Mouse (Mus musculus): ENCODE results near the gene Dnmt3a.

Gene Dnmt3a

GRCm38 (mm10) chr12:3824906-3825713 lies 19.3 kb downstream of the Dnmt3a start:
- peak in 1 of 2 experiments; percentile 25 for DNase-seq

DNA sequence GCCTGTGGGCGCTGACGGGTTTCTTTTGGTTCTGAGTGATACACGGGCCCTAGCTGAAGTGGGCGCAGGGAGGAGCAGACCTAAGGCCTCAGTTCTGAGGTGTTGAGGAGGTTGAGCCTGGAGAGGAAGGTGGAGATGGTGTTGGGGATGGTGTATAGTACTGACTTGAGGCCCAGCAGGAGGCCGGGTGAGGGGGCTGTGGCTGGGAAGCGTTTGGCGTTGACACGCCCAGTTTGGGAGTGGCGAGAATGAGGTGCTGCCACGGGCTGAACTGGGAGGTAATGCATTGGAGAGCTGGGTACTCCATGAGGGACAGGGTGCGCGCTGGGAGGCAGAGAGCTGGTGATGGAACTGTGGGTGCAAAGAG lies 19.9 kb downstream of the Dnmt3a start:
- no peak for DNase-seq

DNA sequence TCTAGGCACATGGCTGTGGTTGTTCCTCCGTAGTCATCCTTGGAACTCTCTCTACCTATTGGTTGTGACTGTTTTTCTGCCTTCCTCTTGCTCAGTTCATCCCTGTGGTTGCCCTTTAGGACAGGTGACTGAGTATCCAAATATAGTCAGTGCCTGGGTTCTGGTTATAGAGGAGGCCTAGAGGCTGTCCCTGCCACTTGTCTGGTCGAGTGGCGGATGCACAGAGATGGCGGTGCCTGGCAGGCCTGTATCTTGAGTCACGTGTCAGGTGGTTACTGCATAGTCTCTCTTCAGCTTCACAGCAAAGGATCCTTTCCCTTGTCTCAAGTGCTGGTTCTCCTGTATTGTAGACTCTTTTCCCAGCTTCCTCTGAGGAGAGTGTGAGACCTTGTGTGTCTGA lies 22.0 kb downstream of the Dnmt3a start:
- DNase-seq = no peak

DNA sequence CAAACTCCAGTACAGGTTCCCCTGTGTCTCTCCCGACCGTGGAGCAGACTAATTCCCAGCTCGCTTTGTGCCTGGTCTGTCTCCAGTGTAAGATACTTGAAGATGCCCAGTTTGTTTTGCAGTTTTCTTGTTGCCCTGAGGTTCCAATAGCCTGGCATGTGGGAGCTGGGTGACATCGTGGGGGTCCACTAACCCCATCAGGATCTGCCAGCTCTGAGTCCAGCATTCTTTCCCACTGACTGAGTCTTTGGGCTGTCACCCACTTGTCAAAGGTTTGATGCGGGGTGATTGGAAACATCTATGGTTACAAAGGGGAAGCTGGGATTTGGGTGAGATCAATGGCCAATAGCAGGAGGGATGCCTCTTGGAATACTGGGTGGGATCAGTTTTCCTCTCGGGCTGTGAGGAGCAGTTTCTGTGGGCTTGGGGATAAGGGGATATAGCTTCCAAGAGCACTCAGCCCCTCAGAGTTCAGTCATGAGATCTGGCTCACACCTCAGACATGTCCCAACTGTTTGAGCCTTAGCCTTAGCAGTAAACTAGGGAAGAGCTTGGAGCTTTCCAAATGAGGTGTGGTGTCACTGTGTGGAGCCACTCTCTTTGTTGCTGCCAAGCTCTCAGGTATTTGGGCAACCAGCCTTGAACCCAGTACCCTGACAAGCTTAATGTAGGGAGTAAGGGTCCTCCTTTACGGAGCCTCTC lies 27.4 kb downstream of the Dnmt3a start:
- DNase-seq = no peak

GRCm38 (mm10) chr12:3833851-3834273 lies 28.1 kb downstream of the Dnmt3a start:
- DNase-seq = no peak

DNA sequence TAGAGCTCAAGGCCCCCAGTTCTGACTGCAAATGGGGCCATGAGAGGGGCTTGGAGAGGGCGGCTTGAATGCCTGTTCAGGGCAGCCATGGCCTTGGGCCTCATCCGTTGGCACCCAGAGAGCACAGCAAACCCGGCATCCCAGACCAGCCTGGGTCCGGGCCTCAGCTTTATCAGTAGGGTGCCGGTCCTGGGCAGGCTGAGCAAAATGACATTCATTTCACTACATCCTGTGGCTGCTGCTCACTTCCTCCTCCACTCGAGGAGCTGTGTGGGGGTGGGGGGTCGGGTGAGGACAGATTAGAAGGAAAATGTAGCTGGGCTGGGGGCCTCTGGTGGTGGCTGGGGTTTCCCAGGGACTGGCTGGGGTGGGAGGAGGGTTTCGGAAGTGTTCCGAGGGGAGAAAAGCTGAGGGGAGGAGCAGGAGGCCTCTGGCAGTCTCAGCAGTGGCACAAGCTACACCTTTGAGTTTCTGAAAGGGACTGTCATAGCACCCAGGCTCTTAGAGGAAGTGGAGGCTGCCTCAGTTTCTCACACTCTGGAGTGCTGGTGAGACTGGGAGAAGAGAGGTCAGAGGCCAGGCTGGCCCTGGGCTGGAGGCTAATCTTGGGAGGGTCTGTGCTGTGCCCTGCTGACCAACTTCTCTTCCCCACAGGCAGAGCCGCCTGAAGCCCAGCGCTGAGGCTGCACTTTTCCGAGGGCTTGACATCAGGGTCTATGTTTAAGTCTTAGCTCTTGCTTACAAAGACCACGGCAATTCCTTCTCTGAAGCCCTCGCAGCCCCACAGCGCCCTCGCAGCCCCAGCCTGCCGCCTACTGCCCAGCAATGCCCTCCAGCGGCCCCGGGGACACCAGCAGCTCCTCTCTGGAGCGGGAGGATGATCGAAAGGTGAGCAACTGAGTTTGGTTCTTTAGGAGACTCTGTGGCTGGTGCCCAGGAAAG lies 28.8 kb downstream of the Dnmt3a start:
- DNase-seq = peak in 1 of 2 experiments; percentile 56

- no peak for DNase-seq
These were observed 29.8 kb downstream of the Dnmt3a start for GRCm38 (mm10) chr12:3835576-3835975.

GRCm38 (mm10) chr12:3837081-3837832 lies 31.4 kb downstream of the Dnmt3a start:
- DNase-seq = peak; percentile 67 to 68

GRCm38 (mm10) chr12:3838009-3838408 lies 32.2 kb downstream of the Dnmt3a start:
- no peak for DNase-seq

DNA sequence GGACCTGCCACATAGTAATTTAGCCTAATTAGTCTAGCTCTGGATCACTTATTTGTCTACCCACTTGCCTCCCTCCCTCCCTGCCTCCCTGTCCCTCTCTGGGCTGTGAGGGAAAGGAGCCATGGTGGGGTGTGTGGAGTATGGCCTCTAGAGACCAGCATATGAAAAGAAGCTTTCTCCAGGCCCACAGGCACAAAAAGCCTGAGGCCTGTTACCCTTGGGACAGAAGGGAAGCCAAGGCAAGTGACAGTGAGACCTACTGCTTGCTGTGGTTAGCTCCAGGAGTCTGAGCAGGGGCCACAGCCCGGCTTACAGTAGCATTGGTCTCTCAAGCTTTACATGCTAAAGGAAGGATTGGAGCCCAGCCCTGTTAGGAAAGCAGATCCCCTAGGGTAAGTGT lies 33.9 kb downstream of the Dnmt3a start:
- no peak for DNase-seq

- DNase-seq = peak; percentile 89 to 90
These were observed 35.3 kb downstream of the Dnmt3a start for GRCm38 (mm10) chr12:3841121-3841520.

- no peak for DNase-seq
These were observed 37.0 kb downstream of the Dnmt3a start for GRCm38 (mm10) chr12:3842843-3843242.

GRCm38 (mm10) chr12:3843371-3843861 lies 37.6 kb downstream of the Dnmt3a start:
- DNase-seq = no peak

- no peak for DNase-seq
These were observed 38.1 kb downstream of the Dnmt3a start for GRCm38 (mm10) chr12:3843918-3844317.

- no peak for DNase-seq
These were observed 38.5 kb downstream of the Dnmt3a start for GRCm38 (mm10) chr12:3844335-3844734.

DNA sequence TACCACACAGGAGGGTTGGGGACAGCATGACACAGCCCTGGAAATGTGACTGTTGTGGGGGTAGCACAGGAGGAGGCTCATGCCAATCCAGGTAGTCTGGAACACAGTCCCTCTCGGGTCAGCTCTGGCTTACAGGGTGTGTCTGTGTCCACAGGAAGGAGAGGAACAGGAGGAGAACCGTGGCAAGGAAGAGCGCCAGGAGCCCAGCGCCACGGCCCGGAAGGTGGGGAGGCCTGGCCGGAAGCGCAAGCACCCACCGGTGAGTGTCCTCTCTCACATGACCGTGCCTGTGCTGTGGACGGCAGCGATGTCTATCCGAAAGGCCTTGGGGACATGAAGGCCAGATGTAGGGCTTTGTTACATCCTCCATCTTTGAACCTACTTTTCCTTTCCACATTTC lies 43.7 kb downstream of the Dnmt3a start:
- DNase-seq = no peak

DNA sequence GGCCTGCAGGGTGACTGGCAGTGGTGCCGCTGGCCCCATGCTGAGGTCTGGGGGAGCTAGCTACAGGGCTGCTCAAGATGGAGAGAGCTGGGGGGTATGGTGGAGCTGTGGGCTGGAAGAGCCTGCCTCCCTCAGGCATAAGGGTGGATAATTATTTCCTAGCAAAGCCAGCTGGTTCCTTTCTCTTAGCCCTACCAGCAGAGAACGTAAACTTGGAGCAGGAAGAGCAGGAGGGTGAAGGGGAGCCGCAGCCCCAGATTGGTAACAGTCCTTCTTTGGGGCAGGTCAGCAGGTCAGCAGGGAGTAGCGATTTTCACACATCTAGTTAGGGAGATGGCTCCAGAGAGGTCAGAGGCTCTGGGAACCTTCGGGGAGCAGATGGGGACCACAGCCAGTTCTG lies 44.4 kb downstream of the Dnmt3a start:
- DNase-seq = no peak

DNA sequence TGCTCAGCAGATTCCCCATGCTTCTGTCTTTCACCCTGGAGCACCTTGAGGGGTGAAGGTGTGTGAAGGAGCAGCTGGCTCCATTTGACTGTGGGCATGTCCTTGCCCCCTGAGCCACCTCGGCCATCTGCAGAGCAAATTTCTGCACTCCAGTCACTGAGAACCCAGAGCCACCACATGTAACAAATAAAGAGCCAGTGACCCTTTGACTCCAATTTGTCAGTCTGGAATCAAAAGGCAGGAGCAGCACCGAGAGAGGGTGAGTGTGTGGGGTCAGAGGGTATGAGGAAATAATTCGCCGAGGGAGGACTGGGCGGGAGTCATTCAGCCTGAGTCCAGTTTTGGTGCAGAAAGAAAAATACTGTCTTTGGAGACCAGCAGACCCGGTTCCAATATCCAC lies 44.9 kb downstream of the Dnmt3a start:
- DNase-seq = no peak

GRCm38 (mm10) chr12:3851179-3851578 lies 45.4 kb downstream of the Dnmt3a start:
- DNase-seq = no peak

- DNase-seq = no peak
These were observed 46.7 kb downstream of the Dnmt3a start for GRCm38 (mm10) chr12:3852521-3852920.

GRCm38 (mm10) chr12:3854419-3854818 lies 48.6 kb downstream of the Dnmt3a start:
- no peak for DNase-seq
